Mouse (Mus musculus) v-Abl transformed pro-B cells (cell line): ENCODE measurements around the gene Pold2.

ENCODE experiments used
- in situ Hi-C, 2 experiments: fragments of 400-800 bp; cut with MboI; formaldehyde crosslinking; loops; one replicate each; pipeline ENCODE4 v1.15.1; 2025; ENCODE audit not compliant: unreplicated experiment in 2 of 2

Gene Pold2

GRCm38 (mm10) chr11:5901950-5902349, 23.9 kb upstream of the Pold2 start:
- in situ Hi-C loops, result loop anchor here in 1 of 2 experiments (25.0 kb wide), 1 partner anchor 965 kb away; the partner anchor contains the start of gene Nefh

- in situ Hi-C loops, result loop anchor here in 1 of 2 experiments (25.0 kb wide), 1 partner anchor 964 kb away; the partner anchor contains the start of gene Nefh
Observed at GRCm38 (mm10) chr11:5901320-5901719, 23.2 kb upstream of the Pold2 start.

- in situ Hi-C loops, result no loop called here
Observed at GRCm38 (mm10) chr11:5899286-5899685, 21.2 kb upstream of the Pold2 start.

- in situ Hi-C loops, result no loop called here
Observed at GRCm38 (mm10) chr11:5898531-5898930, 20.4 kb upstream of the Pold2 start, which contains the start of gene Myl7. Myl7 (minus strand) TSS chr11:5898782.

GRCm38 (mm10) chr11:5897839-5898238, 19.7 kb upstream of the Pold2 start:
- in situ Hi-C loops, result no loop called here

- in situ Hi-C loops, result no loop called here
Observed at GRCm38 (mm10) chr11:5897230-5897629, 19.1 kb upstream of the Pold2 start.

GRCm38 (mm10) chr11:5893807-5894206, 15.7 kb upstream of the Pold2 start:
- in situ Hi-C loops, result loop anchor here in 1 of 2 experiments (5.0 kb wide), 1 partner anchor 107 kb away; the partner anchor contains the start of gene Dbnl

GRCm38 (mm10) chr11:5892810-5893368, 14.8 kb upstream of the Pold2 start:
- in situ Hi-C loops, result loop anchor here in 1 of 2 experiments (5.0 kb wide), 1 partner anchor 106 kb away; the partner anchor contains the start of gene Dbnl

GRCm38 (mm10) chr11:5892151-5892591, 14.1 kb upstream of the Pold2 start:
- in situ Hi-C loops, result loop anchor here in 1 of 2 experiments (5.0 kb wide), 1 partner anchor 105 kb away; the partner anchor contains the start of gene Dbnl

GRCm38 (mm10) chr11:5888563-5888962, 10.5 kb upstream of the Pold2 start:
- in situ Hi-C loops, result loop anchor here in 1 of 2 experiments (10.0 kb wide), 1 partner anchor 404 kb away; no protein-coding TSS in a partner anchor

- in situ Hi-C loops, result loop anchor here in 1 of 2 experiments (10.0 kb wide), 1 partner anchor 402 kb away; no protein-coding TSS in a partner anchor
Observed at GRCm38 (mm10) chr11:5887250-5887649, 9.2 kb upstream of the Pold2 start.

- in situ Hi-C loops, result loop anchor here in 1 of 2 experiments (10.0 kb wide), 1 partner anchor 401 kb away; no protein-coding TSS in a partner anchor
Observed at GRCm38 (mm10) chr11:5886187-5886586, 8.1 kb upstream of the Pold2 start.

GRCm38 (mm10) chr11:5882518-5882917, 4.4 kb upstream of the Pold2 start:
- in situ Hi-C loops, result loop anchor here in 1 of 2 experiments (10.0 kb wide), 1 partner anchor 398 kb away; no protein-coding TSS in a partner anchor

GRCm38 (mm10) chr11:5879905-5880304, 1.8 kb upstream of the Pold2 start:
- in situ Hi-C loops, result loop anchor here (5.0 to 10.0 kb wide), 2 partner anchors 43 to 395 kb away; partner anchors contain the start of gene Polm (in 1 of the 2)

- in situ Hi-C loops, result loop anchor here in 1 of 2 experiments (5.0 kb wide), 1 partner anchor 41 kb away; the partner anchor contains the start of gene Polm
Observed at GRCm38 (mm10) chr11:5878661-5879060, 569 bp upstream of the Pold2 start.

- in situ Hi-C loops, result loop anchor here in 1 of 2 experiments (5.0 kb wide), 1 partner anchor 40 kb away; the partner anchor contains the start of gene Polm
Observed at GRCm38 (mm10) chr11:5877421-5877820, 671 bp downstream of the Pold2 start.

- in situ Hi-C loops, result no loop called here
Observed at GRCm38 (mm10) chr11:5873192-5873591, 4.9 kb downstream of the Pold2 start.

GRCm38 (mm10) chr11:5872707-5873106, 5.4 kb downstream of the Pold2 start:
- in situ Hi-C loops, result no loop called here

GRCm38 (mm10) chr11:5870069-5870468, 8.0 kb downstream of the Pold2 start:
- in situ Hi-C loops, result no loop called here

GRCm38 (mm10) chr11:5869331-5869730, 8.8 kb downstream of the Pold2 start:
- in situ Hi-C loops, result no loop called here

GRCm38 (mm10) chr11:5868324-5868723, 9.8 kb downstream of the Pold2 start:
- in situ Hi-C loops, result no loop called here

GRCm38 (mm10) chr11:5867196-5867595, 10.9 kb downstream of the Pold2 start:
- in situ Hi-C loops, result no loop called here
